In genomic region chr3:124932655-124933054, GRCm38 (mm10) we compare ENCODE assay signal across 9 mouse cellular contexts.
ATAC-seq and TF ChIP-seq lines count a peak whose summit lies in the region.
"Had no signal": no experiment of that assay in that cellular context is flagged by ENCODE, and none has a peak within 500 bp of the region (broad histone marks: within the 10 kb centered on the region; RNA-seq: fewer than 3 reads in every experiment).

No protein-coding gene starts in this region.

- WGBS in intestine, embryonic 16.5 days, result 74% methylated on average over 1 of the region's 1 CpGs
- WGBS in intestine, embryonic 15.5 days, result 82% methylated on average over 1 of the region's 1 CpGs
- 45% methylated on average over 1 of the region's 1 CpGs for WGBS in intestine, postnatal 0 days

- peak; percentile 66 for ATAC-seq in intestine, embryonic 16.5 days
- no peak for ATAC-seq in intestine, embryonic 15.5 days
- ATAC-seq in intestine, postnatal 0 days, result peak; percentile 81
- ATAC-seq in monocyte, adult 5-6 weeks (replicated peaks; ENCODE audit: insufficient number of reproducible peaks, low FRiP score, low TSS enrichment, poor library complexity, severe bottlenecking), result no peak
- ATAC-seq: activated CD4-positive, CD25-positive, alpha-beta regulatory T cell, adult 4 months; CD4-positive, CD25-positive, alpha-beta regulatory T cell, adult 4 months; Patski had no signal

- H3K27ac ChIP-seq in intestine, embryonic 16.5 days (ENCODE audit: low read length), result no peak overlapping the region
- no peak overlapping the region for H3K27ac ChIP-seq in intestine, embryonic 15.5 days
- H3K27ac ChIP-seq in intestine, postnatal 0 days (ENCODE audit: low read depth, low read length), result no peak overlapping the region

- no peak for TF ChIP-seq CTCF in intestine, postnatal 0 days (IDR thresholded peaks at IDR 0.05; ENCODE audit: low read depth)

- H3K4me2 ChIP-seq in intestine, embryonic 16.5 days (ENCODE audit: low read depth, low read length), result no peak overlapping the region
- no peak overlapping the region for H3K4me2 ChIP-seq in intestine, embryonic 15.5 days (replicated peaks)
- H3K4me2 ChIP-seq in intestine, postnatal 0 days (replicated peaks; ENCODE audit: low read depth), result no peak overlapping the region

- H3K27me3 ChIP-seq in intestine, embryonic 16.5 days (replicated peaks; ENCODE audit: control insufficient read depth, insufficient read depth, low read length), result no peaks in the 10 kb centered on the region
- no peaks in the 10 kb centered on the region for H3K27me3 ChIP-seq in intestine, embryonic 15.5 days (replicated peaks)
- H3K27me3 ChIP-seq in intestine, postnatal 0 days (replicated peaks; ENCODE audit: control insufficient read depth, insufficient read depth, low read length), result no peaks in the 10 kb centered on the region
- H3K27me3 ChIP-seq: CH12.LX, Patski had no signal

- no peak overlapping the region for H3K9ac ChIP-seq in intestine, embryonic 16.5 days (ENCODE audit: low read depth, low read length)
- no peak overlapping the region for H3K9ac ChIP-seq in intestine, embryonic 15.5 days
- no peak overlapping the region for H3K9ac ChIP-seq in intestine, postnatal 0 days (ENCODE audit: low read depth, low read length)

- no peaks in the 10 kb centered on the region for H3K36me3 ChIP-seq in intestine, embryonic 16.5 days (ENCODE audit: control insufficient read depth, insufficient read depth, low read length)
- no peaks in the 10 kb centered on the region for H3K36me3 ChIP-seq in intestine, embryonic 15.5 days
- H3K36me3 ChIP-seq in intestine, postnatal 0 days (ENCODE audit: control insufficient read depth, insufficient read depth), result no peaks in the 10 kb centered on the region
- H3K36me3 ChIP-seq: G1E had no signal

- H3K9me3 ChIP-seq in intestine, embryonic 16.5 days (ENCODE audit: control insufficient read depth, low read length), result no peaks in the 10 kb centered on the region
- H3K9me3 ChIP-seq in intestine, embryonic 15.5 days, result no peaks in the 10 kb centered on the region
- no peaks in the 10 kb centered on the region for H3K9me3 ChIP-seq in intestine, postnatal 0 days (ENCODE audit: control insufficient read depth)
- H3K9me3 ChIP-seq: G1E had no signal

- no peak overlapping the region for H3K4me3 ChIP-seq in intestine, embryonic 16.5 days (ENCODE audit: low read length)
- no peak overlapping the region for H3K4me3 ChIP-seq in intestine, embryonic 15.5 days (replicated peaks)
- no peak overlapping the region for H3K4me3 ChIP-seq in intestine, postnatal 0 days (ENCODE audit: low read depth, low read length)

- H3K4me1 ChIP-seq in intestine, embryonic 16.5 days (ENCODE audit: control insufficient read depth, insufficient read depth, low read length), result no peaks in the 10 kb centered on the region
- H3K4me1 ChIP-seq in intestine, embryonic 15.5 days (replicated peaks), result no peaks in the 10 kb centered on the region
- H3K4me1 ChIP-seq in intestine, postnatal 0 days (replicated peaks; ENCODE audit: control insufficient read depth, insufficient read depth, low read length), result no peaks in the 10 kb centered on the region

Comparison
In these comparisons a context has a peak if more than half of its experiments do, and no peak if none do; other contexts are left out.
1. ATAC-seq: peak in intestine, embryonic 16.5 days (single experiment) and intestine, postnatal 0 days (single experiment); none in intestine, embryonic 15.5 days (single experiment) and monocyte, adult 5-6 weeks (single experiment).